Mouse (Mus musculus): ENCODE measurements around the gene Lin7b.

GRCm38 (mm10) chr7:45412421-45412820 lies 42.0 kb upstream of the Lin7b start:
- TF ChIP-seq CTCF (IDR thresholded peaks at IDR 0.05; ENCODE audit: control insufficient read depth, insufficient read depth, insufficient read length) (no peak), MYOG (IDR thresholded peaks at IDR 0.05; ENCODE audit: control insufficient read depth, extremely low read depth, insufficient read length) (no peak), USF1 (IDR thresholded peaks at IDR 0.05; ENCODE audit: low read depth) (no peak), MYOD1 (IDR thresholded peaks at IDR 0.05; ENCODE audit: control insufficient read depth, insufficient read length, low read depth) (no peak), CEBPB (IDR thresholded peaks at IDR 0.05; ENCODE audit: low read depth) (no peak)

All from C2C12 (cell line).